Mouse (Mus musculus): ENCODE data around the gene Usp2. TPM values are rescaled to one million over a fixed set of nuclear protein-coding genes. Genes with fewer than 3 reads are reported as not detected.

The Usp2 gene
- polyA plus RNA-seq, 1 experiment from 2014 or later: 4.4 TPM

DNA sequence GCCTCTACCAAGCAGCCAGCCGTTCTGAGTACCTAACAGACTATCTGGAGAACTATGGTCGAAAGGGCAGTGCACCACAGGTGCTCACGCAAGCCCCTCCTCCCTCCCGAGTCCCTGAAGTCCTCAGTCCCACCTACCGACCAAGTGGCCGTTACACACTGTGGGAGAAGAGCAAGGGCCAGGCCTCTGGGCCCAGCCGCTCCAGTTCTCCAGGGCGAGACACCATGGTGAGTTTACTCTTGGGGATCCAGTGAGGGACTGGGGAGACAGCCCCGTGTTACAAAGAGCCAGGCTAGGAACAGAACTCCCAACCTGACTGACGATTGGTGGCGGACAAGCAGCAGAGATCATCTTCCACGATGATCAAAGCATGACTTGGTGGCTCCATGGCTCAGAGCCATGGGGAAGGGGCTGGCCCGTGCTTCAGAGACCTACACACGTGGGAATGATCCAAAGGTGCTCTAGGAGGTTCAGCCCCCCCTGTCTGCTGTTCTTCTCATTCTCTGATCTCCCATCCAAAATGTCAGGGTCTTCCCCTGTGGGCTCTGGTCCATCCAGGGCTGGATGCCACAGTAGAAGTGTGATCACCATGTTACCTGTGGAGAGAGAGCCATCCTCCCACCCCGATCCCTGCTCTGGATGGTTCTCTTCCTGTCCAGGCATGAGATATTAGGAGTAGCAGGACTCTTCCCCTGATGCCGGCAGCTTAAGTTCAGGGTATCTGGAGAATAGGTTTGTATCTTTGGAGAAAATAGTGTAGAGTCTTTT is 9.4 kb downstream of the Usp2 start:
- no peak overlapping the region for H3K27ac ChIP-seq (ENCODE audit: low read depth, low read length)
- 0 out of 2 replicates have a peak, but pooled peaks cover 5% of the 10 kb centered on the region for H3K27me3 ChIP-seq (replicated peaks; ENCODE audit: control insufficient read depth, insufficient read depth, low read length)
- no peaks in the 10 kb centered on the region for H3K36me3 ChIP-seq (ENCODE audit: control insufficient read depth, insufficient read depth, low read length)
- 65% methylated on average over 16 of the region's 16 CpGs for WGBS
- ATAC-seq (replicated peaks; ENCODE audit: low FRiP score) (no peak), DNase-seq (ENCODE audit: low spot score) (no peak)
- H3K9me3 ChIP-seq (ENCODE audit: control insufficient read depth, low read length): no peaks in the 10 kb centered on the region
- H3K4me3 ChIP-seq (ENCODE audit: low read depth, low read length): no peak overlapping the region
- H3K9ac ChIP-seq (ENCODE audit: low read depth, low read length): no peak overlapping the region
- no peaks in the 10 kb centered on the region; the same call in none of the 2 replicates for H3K4me1 ChIP-seq (replicated peaks; ENCODE audit: control insufficient read depth, insufficient read depth, low read length)
- no peak overlapping the region for H3K4me2 ChIP-seq

DNA sequence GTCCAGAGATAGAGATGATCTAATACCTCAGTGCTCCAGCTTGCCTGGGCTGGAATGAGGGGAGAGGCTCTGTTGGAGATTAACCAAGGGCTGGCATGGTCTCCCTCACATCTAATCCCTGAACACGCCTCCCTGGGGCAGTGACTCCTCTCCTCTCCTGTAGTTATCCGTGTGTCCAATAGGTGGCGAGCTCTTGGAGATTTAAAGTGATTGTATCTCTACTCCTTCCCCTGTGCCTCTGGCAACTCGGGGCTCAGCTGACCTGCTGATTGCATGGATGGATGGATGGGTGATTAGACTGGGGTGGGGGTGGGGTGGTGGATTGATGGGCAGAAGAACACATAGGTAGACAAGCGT is 9.9 kb downstream of the Usp2 start:
- 0 out of 2 replicates have a peak, but pooled peaks have one; percentile 42 for ATAC-seq (replicated peaks; ENCODE audit: low FRiP score)

DNA sequence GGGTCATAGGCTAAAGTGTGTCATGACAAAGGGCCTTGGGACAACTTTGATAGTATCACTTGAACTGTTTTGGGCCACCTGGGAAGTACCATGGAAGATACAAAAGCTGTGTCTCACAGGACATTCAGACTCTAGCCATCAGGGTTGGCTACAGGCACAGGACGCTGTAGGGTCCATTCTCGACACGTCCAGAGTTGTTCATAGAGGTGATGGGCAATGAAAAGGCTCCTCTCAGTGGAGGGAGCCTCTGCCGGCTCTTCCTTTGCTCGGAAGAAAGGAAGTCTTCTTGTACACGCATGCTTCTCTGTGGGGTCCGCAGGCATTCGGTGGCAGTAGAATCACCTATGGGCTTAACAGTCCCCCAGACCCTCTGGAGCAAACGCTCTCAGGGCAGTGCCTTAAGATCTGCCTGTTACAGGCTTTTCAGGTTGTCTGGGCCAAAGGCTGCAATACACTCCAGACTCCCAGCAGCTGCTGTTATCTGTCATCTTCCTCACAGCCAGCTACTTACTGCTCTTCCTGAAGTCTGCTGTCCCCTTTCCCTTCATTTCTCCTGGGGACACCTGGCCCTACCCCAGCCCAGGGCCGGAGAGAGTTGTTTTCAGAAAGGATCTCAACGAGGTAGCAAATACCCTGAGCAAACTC is 10.6 kb downstream of the Usp2 start:
- ATAC-seq (replicated peaks; ENCODE audit: low FRiP score) (no peak), DNase-seq (ENCODE audit: low spot score) (no peak)
- H3K27me3 ChIP-seq (replicated peaks; ENCODE audit: control insufficient read depth, insufficient read depth, low read length): peaks cover 7% of the 10 kb centered on the region; the same call in 1 of the 2 replicates
- no peak overlapping the region for H3K27ac ChIP-seq (ENCODE audit: low read depth, low read length)
- no peak overlapping the region for H3K4me3 ChIP-seq (ENCODE audit: low read depth, low read length)
- no peak overlapping the region for H3K9ac ChIP-seq (ENCODE audit: low read depth, low read length)
- no peaks in the 10 kb centered on the region for H3K36me3 ChIP-seq (ENCODE audit: control insufficient read depth, insufficient read depth, low read length)
- WGBS: 82% methylated on average over 11 of the region's 11 CpGs
- H3K4me2 ChIP-seq: no peak overlapping the region
- no peaks in the 10 kb centered on the region; the same call in none of the 2 replicates for H3K4me1 ChIP-seq (replicated peaks; ENCODE audit: control insufficient read depth, insufficient read depth, low read length)
- no peaks in the 10 kb centered on the region for H3K9me3 ChIP-seq (ENCODE audit: control insufficient read depth, low read length)

More for the DNA sequence above, 9.9 kb downstream of the Usp2 start:
- Histone ChIP-seq H3K9ac (ENCODE audit: low read depth, low read length) (no peak overlapping the region), H3K4me3 (ENCODE audit: low read depth, low read length) (no peak overlapping the region), H3K27ac (ENCODE audit: low read depth, low read length) (no peak overlapping the region), H3K4me1 (replicated peaks; ENCODE audit: control insufficient read depth, insufficient read depth, low read length) (no peaks in the 10 kb centered on the region; the same call in none of the 2 replicates), H3K27me3 (replicated peaks; ENCODE audit: control insufficient read depth, insufficient read depth, low read length) (0 out of 2 replicates have a peak, but pooled peaks cover 5% of the 10 kb centered on the region), H3K9me3 (ENCODE audit: control insufficient read depth, low read length) (no peaks in the 10 kb centered on the region), H3K36me3 (ENCODE audit: control insufficient read depth, insufficient read depth, low read length) (no peaks in the 10 kb centered on the region), H3K4me2 (no peak overlapping the region)
- WGBS: 17% methylated on average over 5 of the region's 5 CpGs
- no peak for DNase-seq (ENCODE audit: low spot score)

GRCm38 (mm10) chr9:44078136-44078797 is 11.4 kb downstream of the Usp2 start:
- no peak overlapping the region for H3K27ac ChIP-seq (ENCODE audit: low read depth, low read length)
- DNase-seq (ENCODE audit: low spot score) (no peak), ATAC-seq (replicated peaks; ENCODE audit: low FRiP score) (no peak)
- H3K4me1 ChIP-seq (replicated peaks; ENCODE audit: control insufficient read depth, insufficient read depth, low read length): peaks cover under 1% of the 10 kb centered on the region; the same call in 1 of the 2 replicates
- H3K4me2 ChIP-seq: no peak overlapping the region
- WGBS: 77% methylated on average over 10 of the region's 10 CpGs
- H3K36me3 ChIP-seq (ENCODE audit: control insufficient read depth, insufficient read depth, low read length): no peaks in the 10 kb centered on the region
- H3K4me3 ChIP-seq (ENCODE audit: low read depth, low read length): no peak overlapping the region
- no peaks in the 10 kb centered on the region for H3K9me3 ChIP-seq (ENCODE audit: control insufficient read depth, low read length)
- peaks cover 4% of the 10 kb centered on the region; the same call in 1 of the 2 replicates for H3K27me3 ChIP-seq (replicated peaks; ENCODE audit: control insufficient read depth, insufficient read depth, low read length)
- no peak overlapping the region for H3K9ac ChIP-seq (ENCODE audit: low read depth, low read length)

DNA sequence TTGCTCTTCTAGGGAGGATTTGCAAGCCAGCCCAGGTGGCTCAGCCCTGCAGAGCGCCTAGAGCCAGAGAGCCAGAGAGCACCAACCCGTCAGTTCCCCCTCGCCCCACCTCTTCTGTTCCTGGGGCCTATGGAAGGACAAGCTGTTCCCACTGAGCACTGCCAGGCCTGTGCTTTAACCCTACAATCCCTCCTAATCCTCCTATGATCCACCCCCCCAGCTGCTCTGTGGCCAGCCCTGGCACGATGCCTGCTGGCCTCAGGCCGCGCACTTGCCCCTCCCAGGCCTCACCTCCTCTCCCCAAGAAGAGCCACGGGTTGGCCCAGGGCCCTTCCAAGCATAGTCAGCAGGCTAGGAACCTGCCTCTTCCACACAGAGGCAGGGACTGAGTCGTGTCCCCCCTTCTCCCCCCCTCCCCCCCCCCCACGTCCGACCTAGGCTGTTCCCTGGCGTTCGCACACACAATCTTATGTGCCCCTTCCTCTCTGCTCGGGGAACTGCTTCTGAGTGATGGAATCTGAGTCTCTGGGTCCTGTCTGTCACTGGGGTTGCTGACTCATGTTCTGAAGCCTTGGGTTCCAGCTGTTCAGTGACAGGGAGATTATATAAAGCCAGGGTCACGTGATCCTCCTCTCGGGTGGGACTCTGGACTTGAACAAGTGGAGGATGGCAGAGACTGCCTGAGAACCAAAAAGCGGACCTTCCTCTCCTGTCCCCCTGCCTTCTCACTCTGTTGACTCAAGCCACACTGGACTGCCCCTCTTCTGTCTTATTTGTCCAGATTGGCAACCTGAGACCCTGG is 12.3 kb downstream of the Usp2 start:
- peaks cover 9% of the 10 kb centered on the region for H3K4me1 ChIP-seq (replicated peaks; ENCODE audit: control insufficient read depth, insufficient read depth, low read length)
- no peak overlapping the region for H3K27ac ChIP-seq (ENCODE audit: low read depth, low read length)
- DNase-seq (ENCODE audit: low spot score) (no peak), ATAC-seq (replicated peaks; ENCODE audit: low FRiP score) (no peak)
- H3K9ac ChIP-seq (ENCODE audit: low read depth, low read length): no peak overlapping the region
- no peaks in the 10 kb centered on the region for H3K9me3 ChIP-seq (ENCODE audit: control insufficient read depth, low read length)
- peaks cover 4% of the 10 kb centered on the region; the same call in 1 of the 2 replicates for H3K27me3 ChIP-seq (replicated peaks; ENCODE audit: control insufficient read depth, insufficient read depth, low read length)
- no peak overlapping the region for H3K4me3 ChIP-seq (ENCODE audit: low read depth, low read length)
- H3K36me3 ChIP-seq (ENCODE audit: control insufficient read depth, insufficient read depth, low read length): no peaks in the 10 kb centered on the region
- H3K4me2 ChIP-seq: no peak overlapping the region
- WGBS: 41% methylated on average over 16 of the region's 16 CpGs

GRCm38 (mm10) chr9:44079997-44080780 is 13.4 kb downstream of the Usp2 start:
- Histone ChIP-seq H3K9ac (ENCODE audit: low read depth, low read length) (no peak overlapping the region), H3K27me3 (replicated peaks; ENCODE audit: control insufficient read depth, insufficient read depth, low read length) (peaks cover 4% of the 10 kb centered on the region; the same call in 1 of the 2 replicates), H3K36me3 (ENCODE audit: control insufficient read depth, insufficient read depth, low read length) (no peaks in the 10 kb centered on the region), H3K9me3 (ENCODE audit: control insufficient read depth, low read length) (no peaks in the 10 kb centered on the region), H3K4me3 (ENCODE audit: low read depth, low read length) (no peak overlapping the region), H3K4me1 (replicated peaks; ENCODE audit: control insufficient read depth, insufficient read depth, low read length) (peaks cover 14% of the 10 kb centered on the region), H3K27ac (ENCODE audit: low read depth, low read length) (no peak overlapping the region), H3K4me2 (no peak overlapping the region)
- 59% methylated on average over 10 of the region's 10 CpGs for WGBS
- ATAC-seq (replicated peaks; ENCODE audit: low FRiP score) (no peak), DNase-seq (ENCODE audit: low spot score) (no peak)

GRCm38 (mm10) chr9:44080953-44081352 is 14.1 kb downstream of the Usp2 start:
- Histone ChIP-seq H3K9me3 (ENCODE audit: control insufficient read depth, low read length) (no peaks in the 10 kb centered on the region), H3K27me3 (replicated peaks; ENCODE audit: control insufficient read depth, insufficient read depth, low read length) (peaks cover 8% of the 10 kb centered on the region; the same call in 1 of the 2 replicates), H3K4me3 (ENCODE audit: low read depth, low read length) (no peak overlapping the region), H3K27ac (ENCODE audit: low read depth, low read length) (no peak overlapping the region), H3K36me3 (ENCODE audit: control insufficient read depth, insufficient read depth, low read length) (no peaks in the 10 kb centered on the region), H3K9ac (ENCODE audit: low read depth, low read length) (no peak overlapping the region), H3K4me1 (replicated peaks; ENCODE audit: control insufficient read depth, insufficient read depth, low read length) (peaks cover 17% of the 10 kb centered on the region), H3K4me2 (no peak overlapping the region)
- 75% methylated on average over 5 of the region's 5 CpGs for WGBS
- no peak for DNase-seq (ENCODE audit: low spot score)
- ATAC-seq (replicated peaks; ENCODE audit: low FRiP score): no peak

Measured in liver, embryonic 11.5 days (tissue).